Mouse (Mus musculus) lung, postnatal 25 days (tissue): ENCODE measurements at regions not wholly inside any gene's neighbourhood (a gene's known extent, or its start where the extent isn't known, plus 50 kb on each side); places are given as distances from the start of the nearest gene placed in this dataset.

ENCODE experiments used
- DNase-seq: peaks from one replicate; pipeline ENCODE4 v3.0.0; 2022; ENCODE audit warnings: low spot score

- no peak for DNase-seq
Measured at GRCm38 (mm10) chr4:70844742-70845141, 309.9 kb upstream of the Megf9 start.

DNA sequence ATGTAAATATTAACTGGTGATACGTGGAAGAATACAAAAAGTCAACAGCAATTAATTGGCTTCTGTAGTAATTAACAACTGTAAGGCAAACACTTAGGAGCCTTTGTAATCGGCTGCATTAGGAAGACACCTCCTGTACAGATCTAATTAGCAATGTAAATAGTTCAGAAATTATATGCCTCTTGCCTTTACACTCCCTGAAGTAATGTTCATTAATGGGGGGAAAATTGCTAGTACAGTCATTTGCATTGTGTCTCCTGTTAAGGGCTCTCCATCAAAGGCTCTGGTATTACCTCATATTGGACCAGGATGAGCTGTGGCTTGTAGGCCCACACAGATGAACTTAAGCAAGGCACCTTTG, 276.1 kb upstream of the Megf9 start:
- DNase-seq: no peak

GRCm38 (mm10) chr4:70810311-70810955, 275.6 kb upstream of the Megf9 start:
- no peak for DNase-seq

GRCm38 (mm10) chr4:70804925-70805342, 270.1 kb upstream of the Megf9 start:
- no peak for DNase-seq

GRCm38 (mm10) chr4:70798483-70798882, 263.7 kb upstream of the Megf9 start:
- DNase-seq: no peak

DNA sequence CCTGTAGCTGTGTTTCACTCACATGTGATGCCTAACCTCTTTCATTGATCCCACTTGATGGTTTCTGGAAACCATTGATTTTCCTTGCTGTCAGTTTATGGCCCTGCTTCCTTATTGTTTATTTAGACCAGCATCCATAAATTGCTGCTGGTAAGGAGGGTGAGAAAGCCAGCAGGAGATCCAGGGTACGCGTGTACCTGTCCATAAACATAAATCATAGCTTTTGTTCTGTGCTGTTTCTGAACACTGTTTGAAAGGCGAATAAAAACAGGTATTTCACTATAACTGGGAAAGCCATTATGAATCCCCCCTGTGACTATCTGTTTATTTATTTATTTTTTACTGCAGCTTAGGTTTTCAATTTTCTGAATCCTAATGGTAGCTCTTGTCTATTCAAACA, 263.1 kb upstream of the Megf9 start:
- DNase-seq: no peak

DNA sequence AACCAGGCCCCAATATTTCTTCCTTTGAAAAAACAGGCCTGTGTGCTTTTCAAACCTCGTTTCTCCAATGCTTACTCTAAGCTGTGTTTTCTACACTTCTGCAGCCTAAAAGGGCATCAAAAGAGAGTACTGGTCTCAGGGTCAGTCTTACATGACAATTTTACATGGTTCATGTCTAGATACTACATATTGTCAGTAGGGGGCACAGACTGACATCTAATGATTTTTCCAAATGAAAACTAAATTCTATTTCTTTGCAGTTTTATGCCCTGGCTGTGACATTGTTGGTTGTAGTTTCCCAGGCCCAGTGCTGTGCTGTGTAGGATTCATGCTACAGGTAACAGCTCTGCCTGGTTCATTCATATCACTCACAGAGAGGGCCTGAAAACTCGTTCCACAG, 248.7 kb upstream of the Megf9 start:
- no peak for DNase-seq

GRCm38 (mm10) chr4:70781591-70781990, 246.8 kb upstream of the Megf9 start:
- no peak for DNase-seq

DNA sequence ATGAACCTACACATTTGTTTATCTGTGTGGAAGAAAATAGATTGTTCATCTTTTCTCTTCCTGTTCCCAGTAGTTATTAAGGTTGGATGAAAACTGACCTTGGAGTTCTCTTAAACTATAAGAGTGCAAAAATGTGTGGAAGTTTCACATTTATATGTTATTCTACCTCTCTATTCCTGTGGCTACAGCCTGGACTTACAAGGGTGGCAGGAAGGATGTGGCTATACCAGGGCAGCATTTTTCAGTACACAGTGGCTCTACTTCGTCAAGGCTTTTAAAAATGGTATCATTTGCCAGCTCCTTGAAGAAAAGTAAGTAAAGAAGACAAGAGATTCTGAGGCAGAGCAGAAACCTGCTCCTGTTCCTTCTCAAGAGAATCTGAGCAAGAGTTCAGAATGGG, 241.5 kb upstream of the Megf9 start:
- DNase-seq: no peak

DNA sequence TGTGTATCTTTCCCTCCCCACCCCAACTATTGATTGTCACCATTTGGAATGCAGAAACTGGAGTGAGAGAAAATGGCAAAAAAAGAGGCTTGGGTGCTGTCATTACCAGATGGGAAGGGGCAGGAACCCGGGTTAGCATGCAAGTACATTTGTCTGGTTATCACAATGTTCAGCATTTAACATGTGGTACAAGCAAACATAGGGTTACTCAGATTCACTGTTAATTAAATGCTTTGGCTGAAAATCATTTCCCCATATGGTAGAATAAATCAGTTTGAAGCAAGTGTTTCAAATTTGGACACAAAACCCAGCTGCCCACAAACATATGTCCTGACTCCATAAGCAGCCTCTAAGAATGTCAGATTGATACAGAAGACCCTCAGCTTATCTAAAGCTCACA, 208.6 kb upstream of the Megf9 start:
- no peak for DNase-seq

DNA sequence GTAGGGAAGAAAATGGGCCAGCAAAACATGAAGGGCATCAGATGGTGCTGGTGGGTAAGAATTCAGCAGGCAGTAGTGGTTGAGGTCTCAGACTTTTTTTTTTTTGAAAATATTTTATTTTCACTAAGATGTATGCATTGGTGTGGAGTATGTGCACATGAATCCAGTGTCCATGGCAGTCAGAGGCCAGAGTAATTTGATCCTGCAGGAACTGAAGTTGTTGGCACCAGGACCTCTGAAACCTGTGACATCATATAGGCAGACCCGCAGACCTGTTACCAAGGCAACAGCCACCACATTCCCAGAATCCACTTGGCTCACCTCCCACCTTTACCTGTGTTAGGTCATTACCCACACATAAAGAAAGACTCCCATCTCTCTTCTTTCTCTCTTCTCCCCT, 207.2 kb upstream of the Megf9 start:
- DNase-seq: no peak

DNA sequence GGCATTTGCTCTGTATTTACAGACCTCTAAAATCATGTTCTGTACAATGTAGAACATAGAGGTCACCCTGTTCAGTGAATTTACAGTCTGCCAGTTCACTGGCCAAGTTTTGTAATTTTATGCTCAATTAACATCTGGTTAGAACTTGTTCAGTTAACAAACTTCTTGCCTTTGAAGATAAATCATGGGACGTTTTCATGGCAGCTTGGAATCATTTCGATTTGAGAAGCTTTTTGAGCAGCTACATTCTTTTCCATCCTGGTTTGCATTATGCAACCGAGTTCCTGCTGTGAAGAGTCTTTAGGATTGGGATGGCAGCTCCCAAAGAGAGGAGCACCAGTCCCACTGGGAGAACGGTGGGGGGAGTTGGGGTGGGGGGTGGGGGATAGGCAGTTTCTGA, 206.3 kb upstream of the Megf9 start:
- DNase-seq: no peak

- DNase-seq: no peak
Measured at GRCm38 (mm10) chr4:70709126-70709689, 174.4 kb upstream of the Megf9 start.

DNA sequence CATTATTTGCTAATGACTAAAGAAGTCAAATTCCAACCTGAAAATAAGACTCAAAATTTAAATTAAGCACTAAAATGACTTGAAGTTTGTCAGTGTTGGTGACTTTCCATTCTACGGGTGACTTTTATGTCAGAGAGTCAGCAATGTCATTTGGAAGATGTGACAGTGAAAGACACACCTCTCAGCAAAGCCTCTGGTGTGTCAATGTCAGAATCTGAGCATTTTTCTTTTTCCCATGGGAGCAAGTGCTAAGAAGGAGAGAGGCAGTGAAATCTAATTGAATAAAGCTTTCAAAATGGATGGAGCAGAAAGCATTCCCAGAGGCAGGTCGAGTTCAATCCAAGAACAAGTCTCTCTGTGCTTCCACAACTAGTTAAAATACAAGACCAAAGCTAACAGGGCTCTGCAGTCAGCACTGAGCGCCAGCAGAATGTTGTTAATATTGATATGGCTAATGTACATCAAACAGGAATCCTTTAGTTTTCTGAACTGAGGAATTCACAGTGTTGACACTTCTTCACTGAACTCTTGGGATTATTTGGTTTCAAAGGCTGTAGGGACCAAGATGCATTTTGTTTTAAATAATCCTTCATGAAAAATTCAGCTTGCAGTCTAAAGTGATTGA, 170.4 kb upstream of the Megf9 start:
- no peak for DNase-seq

DNA sequence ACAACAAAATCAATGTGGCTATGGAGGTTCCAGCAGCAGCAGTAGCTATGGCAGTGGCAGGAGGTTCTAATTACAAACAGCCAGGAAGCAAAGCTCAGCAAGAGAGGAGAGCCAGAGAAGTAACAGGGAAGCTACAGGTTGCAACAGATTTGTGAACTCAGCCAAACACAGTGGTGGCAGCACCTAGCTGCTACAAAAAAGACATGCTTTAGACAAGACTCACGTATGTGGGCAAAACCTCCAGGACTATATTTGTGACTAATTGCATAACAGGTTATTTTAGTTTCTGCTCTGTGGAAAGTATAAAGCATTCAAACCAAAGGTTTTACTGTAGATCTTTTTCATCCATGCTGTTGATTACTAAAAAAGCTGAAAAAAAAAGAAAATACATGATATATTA, 166.1 kb upstream of the Megf9 start:
- no peak for DNase-seq

DNA sequence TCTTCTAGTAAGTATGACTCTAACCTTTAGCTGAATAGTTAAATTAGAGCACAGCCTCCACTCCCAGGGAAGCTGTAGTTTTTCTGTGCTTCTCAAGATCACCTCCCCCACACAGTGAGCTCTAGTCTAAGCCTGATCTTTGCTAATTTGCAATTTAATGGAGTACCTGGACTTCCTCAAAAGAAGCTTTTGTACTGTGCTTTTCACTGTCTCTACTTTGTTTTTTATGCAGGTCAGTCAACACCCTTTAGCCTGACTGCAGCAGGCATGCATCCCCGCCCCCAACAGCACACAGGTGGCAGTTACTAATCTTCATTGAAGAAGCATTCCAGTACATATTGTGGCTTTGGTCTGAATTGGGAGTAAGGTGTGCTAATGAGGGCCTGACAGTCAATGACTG, 129.4 kb upstream of the Megf9 start:
- DNase-seq: no peak

DNA sequence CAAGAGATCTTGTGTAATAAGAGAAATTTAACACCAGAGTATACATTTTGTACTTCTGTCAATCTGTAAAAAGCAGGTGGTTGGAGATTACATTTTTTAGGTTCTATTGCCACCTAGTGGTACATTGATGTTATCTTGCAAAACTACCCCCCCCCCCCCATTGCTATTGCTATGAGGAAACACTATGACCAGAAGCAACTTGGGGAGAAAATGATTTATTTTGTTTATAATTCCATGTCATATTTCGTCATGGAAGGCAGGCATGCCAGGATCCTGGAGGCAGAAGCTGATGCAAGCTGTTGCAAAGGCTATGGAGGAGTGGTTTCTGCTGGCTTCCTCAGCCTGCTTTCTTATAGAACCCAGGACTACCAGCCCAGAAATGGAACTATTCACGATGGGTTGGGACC, 86.6 kb upstream of the Megf9 start:
- DNase-seq: peak; percentile 22

DNA sequence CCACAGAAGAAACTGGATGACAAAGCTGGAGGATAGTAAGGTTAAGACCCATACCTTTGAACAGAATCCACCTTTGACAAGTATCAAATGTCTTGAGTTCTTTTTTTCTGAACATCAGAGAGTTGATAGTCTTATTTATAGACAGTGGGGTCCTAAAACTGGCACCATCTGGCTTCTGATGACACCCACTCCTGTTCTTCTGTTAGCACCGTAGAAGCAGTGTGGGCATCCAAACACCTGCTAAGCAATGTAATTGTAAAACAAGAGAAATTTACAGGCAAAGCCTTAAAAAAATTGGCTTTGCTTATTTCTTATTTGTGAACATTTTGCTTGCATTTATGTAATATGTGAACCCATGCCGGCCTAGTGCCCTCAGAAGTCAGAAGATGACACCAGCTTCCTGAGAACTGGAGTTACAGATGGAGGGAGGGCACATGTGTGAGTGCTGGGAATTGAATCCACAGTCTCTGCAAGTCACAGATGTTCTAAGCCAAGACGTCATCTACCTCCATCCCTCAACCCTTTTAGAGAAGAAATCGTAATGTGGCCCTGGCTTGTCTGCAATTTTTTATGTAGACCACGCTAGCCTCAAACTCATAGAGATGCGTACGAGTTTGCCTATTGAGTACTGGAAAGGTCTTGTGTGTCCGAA, 85.0 kb upstream of the Megf9 start:
- no peak for DNase-seq

DNA sequence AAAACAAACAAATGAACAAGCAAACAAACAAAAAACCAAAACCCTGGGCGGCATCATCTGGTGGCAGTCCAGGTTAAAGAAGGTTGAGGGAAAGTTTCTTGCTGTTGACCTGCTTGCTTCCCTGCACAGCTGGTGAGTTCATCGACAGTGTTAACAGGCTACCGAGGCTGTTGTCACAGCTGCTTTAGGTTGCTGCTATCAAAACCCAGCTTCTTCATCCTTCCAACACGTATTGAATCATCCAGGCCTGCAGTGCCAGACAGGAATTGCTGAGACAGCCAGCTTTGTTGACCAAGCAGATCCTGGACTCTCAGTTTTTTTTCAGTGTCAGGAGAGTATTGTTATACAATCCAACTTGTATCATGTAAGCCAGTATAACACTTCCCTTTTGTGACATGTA, 81.0 kb upstream of the Megf9 start:
- no peak for DNase-seq

DNA sequence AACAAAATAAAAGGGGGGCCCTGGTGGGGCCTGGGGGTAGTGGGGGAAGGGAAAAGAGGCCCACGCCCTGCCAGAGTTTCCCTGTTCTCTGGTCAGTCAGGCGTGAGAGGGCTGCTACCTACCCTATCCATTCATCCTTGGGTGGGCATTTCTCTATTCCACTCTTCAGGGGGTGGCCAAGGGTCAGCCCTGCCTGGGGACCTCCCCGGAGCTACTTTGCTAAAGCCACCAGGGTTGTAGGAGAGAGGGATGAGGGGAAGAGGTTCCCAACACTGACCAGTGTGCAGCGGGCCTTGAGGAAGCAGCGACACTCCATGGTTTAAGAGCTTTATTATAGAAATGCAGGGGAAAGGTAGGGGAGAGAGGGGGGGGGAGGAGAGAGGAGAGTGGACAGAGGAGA, 79.6 kb upstream of the Megf9 start:
- no peak for DNase-seq

DNA sequence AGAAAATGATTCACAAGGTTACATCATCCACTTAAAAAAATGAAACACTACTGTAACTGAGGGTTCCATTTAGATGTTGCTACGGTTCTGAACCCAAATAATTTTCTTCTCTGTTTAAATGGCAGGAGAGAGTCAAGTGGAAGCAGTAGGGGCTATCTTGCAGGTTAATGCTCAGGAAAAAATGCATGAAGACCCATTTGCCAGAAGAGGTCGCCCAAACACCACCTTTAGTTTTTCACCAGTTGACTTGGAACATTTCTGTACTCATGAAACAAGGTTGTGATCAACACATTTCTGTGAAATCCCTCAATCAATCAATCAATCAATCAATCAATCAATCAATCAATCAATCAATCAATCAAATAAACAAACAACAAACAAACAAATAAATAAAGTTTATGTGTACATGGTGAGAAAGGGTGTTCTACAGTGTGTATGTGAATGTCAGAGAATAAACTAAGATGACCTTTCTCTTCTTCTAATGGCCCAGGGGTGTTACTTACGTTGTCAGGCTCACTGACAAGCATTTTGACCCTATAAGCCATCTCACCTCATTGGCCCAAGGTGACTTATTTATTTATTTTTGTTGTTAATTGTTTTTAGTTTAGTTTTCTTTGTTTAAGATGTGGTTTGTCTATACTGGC, 68.5 kb upstream of the Megf9 start:
- DNase-seq: no peak

- DNase-seq: peak; percentile 37
Measured at GRCm38 (mm10) chr4:70601301-70601700, 66.5 kb upstream of the Megf9 start.
